ENCODE assay signal across 25 mouse cellular contexts in genomic region chr2:158803575-158803974, GRCm38 (mm10).
"Had no signal": no experiment of that assay in that cellular context is flagged by ENCODE, and none has a peak within 500 bp of the region (broad histone marks: within the 10 kb centered on the region; RNA-seq: fewer than 3 reads in every experiment).

No protein-coding gene starts in this region.

- H3K27me3 ChIP-seq: heart, embryonic 13.5 days; heart, embryonic 15.5 days; hindbrain, embryonic 13.5 days; hindbrain, embryonic 15.5 days; kidney, embryonic 15.5 days; limb, embryonic 13.5 days; limb, embryonic 15.5 days; liver, embryonic 12.5 days had no signal

- H3K9ac ChIP-seq: heart, embryonic 13.5 days; heart, embryonic 15.5 days; hindbrain, embryonic 13.5 days; hindbrain, embryonic 15.5 days; kidney, embryonic 15.5 days; limb, embryonic 13.5 days; limb, embryonic 15.5 days; liver, embryonic 12.5 days had no signal

- ATAC-seq: hindbrain, postnatal 0 days; liver, embryonic 12.5 days had no signal

- H3K27ac ChIP-seq: heart, adult 2 months; heart, embryonic 13.5 days; heart, embryonic 15.5 days; hindbrain, embryonic 13.5 days; hindbrain, embryonic 15.5 days; hindbrain, postnatal 0 days; kidney, embryonic 15.5 days; kidney, postnatal 0 days; layer of hippocampus, adult 2 months; left cerebral cortex, adult 2 months; limb, embryonic 13.5 days; limb, embryonic 15.5 days; liver, embryonic 12.5 days had no signal

- H3K4me3 ChIP-seq: heart, adult 2 months; heart, embryonic 13.5 days; heart, embryonic 15.5 days; hindbrain, embryonic 13.5 days; hindbrain, embryonic 15.5 days; kidney, embryonic 15.5 days; layer of hippocampus, adult 2 months; left cerebral cortex, adult 2 months; limb, embryonic 13.5 days; limb, embryonic 15.5 days; liver, embryonic 12.5 days had no signal

- DNase-seq: gastrocnemius, postnatal 14 days; gastrocnemius, postnatal 36 days; heart, adult 11 months; heart, adult 2 months; heart, postnatal 14 days; heart, postnatal 36 days; kidney, adult 11 months; kidney, adult 2 months; kidney, adult 9 months; kidney, postnatal 14 days; kidney, postnatal 36 days; left cerebral cortex, postnatal 4 days had no signal

- H3K4me1 ChIP-seq: heart, embryonic 13.5 days; heart, embryonic 15.5 days; hindbrain, embryonic 15.5 days; limb, embryonic 15.5 days; liver, embryonic 12.5 days had no signal

- H3K9me3 ChIP-seq: heart, embryonic 13.5 days; heart, embryonic 15.5 days; hindbrain, embryonic 13.5 days; hindbrain, embryonic 15.5 days; kidney, embryonic 15.5 days; limb, embryonic 13.5 days; limb, embryonic 15.5 days; liver, embryonic 12.5 days had no signal

- H3K4me2 ChIP-seq: heart, embryonic 11.5 days; heart, embryonic 13.5 days; heart, embryonic 15.5 days; hindbrain, embryonic 13.5 days; hindbrain, embryonic 15.5 days; kidney, embryonic 15.5 days; limb, embryonic 13.5 days; limb, embryonic 15.5 days; liver, embryonic 12.5 days had no signal
